Mouse (Mus musculus) limb, embryonic 12.5 days (tissue): ENCODE results near the gene Defb48. TPM values are rescaled to one million over a fixed set of nuclear protein-coding genes. Genes with fewer than 3 reads are reported as not detected.

Experiments used
- ATAC-seq: fragments of 200-750 bp; cut with Nextera tagmentation; 2 replicates; pipeline ENCODE4 v1.8.0; 2017; ENCODE audit warnings: low read depth, moderate TSS enrichment; ENCODE audit not compliant: insufficient number of reproducible peaks, insufficient read depth, low FRiP score, low TSS enrichment
- H3K27ac ChIP-seq: fragments of 300-500 bp; sonication (generic); 2 replicates; pipeline ENCODE4 v1.5.1; 2016; ENCODE audit warnings: mild to moderate bottlenecking, moderate library complexity
- H3K27me3 ChIP-seq: fragments of 300-500 bp; sonication (generic); 2 replicates; pipeline ENCODE4 v1.6.1; 2016; ENCODE audit warnings: mild to moderate bottlenecking, moderate library complexity
- H3K36me3 ChIP-seq: fragments of 300-500 bp; sonication (generic); 2 replicates; pipeline ENCODE4 v1.6.1; 2016; ENCODE audit warnings: mild to moderate bottlenecking, moderate library complexity
- H3K4me1 ChIP-seq: fragments of 300-500 bp; sonication (generic); replicated peaks from 2 replicates; pipeline ENCODE4 v1.6.1; 2016
- H3K4me2 ChIP-seq: fragments of 300-500 bp; sonication (generic); 2 replicates; pipeline ENCODE4 v1.6.1; 2016; ENCODE audit warnings: mild to moderate bottlenecking, moderate library complexity
- H3K4me3 ChIP-seq: fragments of 300-500 bp; sonication (generic); replicated peaks from 2 replicates; pipeline ENCODE4 v1.5.1; 2016; ENCODE audit warnings: mild to moderate bottlenecking
- H3K9ac ChIP-seq: fragments of 300-500 bp; sonication (generic); replicated peaks from 2 replicates; pipeline ENCODE4 v1.6.1; 2016; ENCODE audit warnings: mild to moderate bottlenecking, moderate library complexity
- H3K9me3 ChIP-seq: fragments of 300-500 bp; sonication (generic); 2 replicates; pipeline ENCODE4 v1.6.1; 2016; ENCODE audit warnings: mild to moderate bottlenecking, moderate library complexity
- WGBS: fragments of 180-500 bp; shearing (Covaris S2); methylation state at CpG from one replicate; pipeline ENCODE4 v1.1.7; 2016; 5-methylcytosine and 5-hydroxymethylcytosine counted together
- polyA plus RNA-seq: library from polyadenylated mRNA; unstranded; fragments of >200 nt; fragmentation: Nextera tagmentation; extraction: Ambion mirVana; gene quantifications from 2 replicates; pipeline ENCODE4 v1.2.1, GENCODE M21; 2016

Gene Defb48
- not detected in 2 replicates for polyA plus RNA-seq

DNA sequence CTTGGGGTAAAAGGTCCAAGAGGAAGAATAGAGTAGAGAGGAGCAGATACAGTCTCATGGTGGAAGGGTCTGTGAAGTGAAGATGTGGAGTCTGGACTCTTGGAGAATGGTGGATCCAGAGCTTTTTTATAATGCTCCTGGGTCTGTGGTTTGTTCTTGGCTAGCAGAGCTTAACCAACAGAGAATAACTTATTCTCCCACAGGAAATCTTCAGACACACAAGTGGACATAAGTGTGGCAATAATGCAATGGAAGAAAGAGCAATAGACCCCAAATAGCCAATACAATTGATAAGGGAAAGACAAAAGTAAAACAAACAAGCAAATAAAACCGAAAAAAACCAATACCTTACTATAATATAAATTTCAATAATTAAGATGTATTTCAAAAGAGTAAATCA, at the start of gene Defb48:
Defb48 (minus strand) TSS at position 101 of the 400 bp plus-strand sequence.
- Histone ChIP-seq H3K4me1 (no peaks in the 10 kb centered on the region), H3K4me3 (no peak within 1 kb of the TSS), H3K4me2 (no peak within 1 kb of the TSS), H3K9ac (no peak within 1 kb of the TSS), H3K9me3 (no peaks in the 10 kb centered on the region), H3K27me3 (no peaks in the 10 kb centered on the region), H3K36me3 (no peaks in the 10 kb centered on the region), H3K27ac (no peak within 1 kb of the TSS)
- ATAC-seq = no peak
- WGBS = 66% methylated on average over 1 of the region's 1 CpGs

DNA sequence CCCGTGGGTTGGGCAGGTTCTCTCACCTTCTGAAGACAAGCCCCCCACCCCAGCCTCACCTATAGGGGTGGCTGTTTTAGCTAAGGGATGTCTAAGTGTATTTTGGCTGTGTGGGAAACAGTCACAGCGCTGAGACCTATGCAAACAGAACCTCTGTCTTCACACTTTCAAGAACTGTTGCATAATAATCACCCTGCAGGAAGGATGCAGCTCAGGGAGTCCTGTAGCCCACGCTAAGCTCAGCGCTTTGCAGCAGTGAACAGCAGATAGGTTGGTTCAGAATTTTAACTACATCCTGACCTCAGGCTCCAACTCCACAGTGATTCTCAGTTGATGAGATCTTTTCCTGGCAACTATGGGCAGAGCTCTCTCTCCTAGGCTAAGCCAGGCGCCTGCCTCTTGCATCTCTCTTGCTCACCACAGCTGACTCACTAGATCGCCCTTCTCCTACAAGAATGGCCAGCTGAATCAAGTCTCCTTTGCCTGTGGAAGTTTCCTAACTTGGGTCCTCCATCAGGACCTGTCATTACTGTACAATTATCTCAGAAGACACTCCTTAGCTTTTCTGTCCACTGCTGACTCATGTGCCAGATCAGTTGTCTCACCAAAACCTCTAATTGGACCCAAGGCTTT, 36.3 kb upstream of the Defb48 start:
- Histone ChIP-seq H3K27me3 (no peaks in the 10 kb centered on the region), H3K4me1 (no peaks in the 10 kb centered on the region), H3K27ac (no peak overlapping the region), H3K4me3 (no peak overlapping the region), H3K9me3 (no peaks in the 10 kb centered on the region), H3K9ac (no peak overlapping the region), H3K36me3 (no peaks in the 10 kb centered on the region), H3K4me2 (no peak overlapping the region)
- no peak for ATAC-seq
- WGBS = 62% methylated on average over 6 of the region's 6 CpGs

DNA sequence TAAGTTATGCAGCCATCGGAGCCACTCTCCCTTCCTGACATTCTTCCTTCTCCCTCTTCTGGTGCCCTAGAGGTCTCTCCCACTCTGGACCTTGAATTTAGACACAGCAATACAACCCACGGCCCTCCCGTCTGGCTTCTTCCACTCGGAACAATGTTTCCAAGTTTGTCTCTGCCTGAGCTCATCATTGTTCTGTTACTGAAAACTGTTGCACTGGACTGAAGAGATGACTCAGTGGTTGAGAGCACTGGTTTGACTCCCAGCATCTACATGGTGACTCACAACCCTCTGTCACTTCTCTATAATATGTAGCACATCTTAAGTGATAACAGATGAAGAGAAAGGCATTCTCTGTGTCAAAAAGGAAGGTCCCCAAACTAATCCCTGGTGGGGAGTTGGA, 30.4 kb upstream of the Defb48 start:
- WGBS = 87% methylated on average over 4 of the region's 4 CpGs
- no peak overlapping the region for H3K9ac ChIP-seq
- no peaks in the 10 kb centered on the region for H3K27me3 ChIP-seq
- H3K27ac ChIP-seq = no peak overlapping the region
- no peaks in the 10 kb centered on the region for H3K36me3 ChIP-seq
- no peak for ATAC-seq
- no peaks in the 10 kb centered on the region for H3K9me3 ChIP-seq
- H3K4me3 ChIP-seq = no peak overlapping the region
- H3K4me1 ChIP-seq = no peaks in the 10 kb centered on the region
- H3K4me2 ChIP-seq = no peak overlapping the region

DNA sequence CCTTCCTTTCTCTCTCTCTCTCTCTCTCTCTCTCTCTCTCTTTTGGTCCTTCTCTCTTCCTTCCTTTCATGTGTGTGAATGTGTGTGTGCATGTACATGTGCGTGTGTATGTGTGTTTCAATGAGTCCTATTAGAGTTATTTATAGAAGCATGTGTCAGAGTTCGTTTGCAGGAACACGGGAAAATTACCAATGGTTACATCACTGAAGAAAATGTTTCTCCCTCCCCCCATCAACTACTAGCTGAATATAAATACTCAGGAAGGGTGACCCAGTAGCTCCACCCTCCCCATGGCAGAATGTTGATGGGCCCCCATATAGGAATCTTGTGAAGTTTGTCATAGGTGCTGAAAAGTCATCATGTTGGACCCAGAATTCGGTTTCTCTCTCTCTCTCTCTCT, 28.8 kb upstream of the Defb48 start:
- Histone ChIP-seq H3K4me2 (no peak overlapping the region), H3K4me1 (no peaks in the 10 kb centered on the region), H3K9me3 (no peaks in the 10 kb centered on the region), H3K27me3 (no peaks in the 10 kb centered on the region), H3K27ac (no peak overlapping the region), H3K9ac (no peak overlapping the region), H3K4me3 (no peak overlapping the region), H3K36me3 (no peaks in the 10 kb centered on the region)
- no peak for ATAC-seq
- WGBS = 88% methylated on average over 4 of the region's 4 CpGs

DNA sequence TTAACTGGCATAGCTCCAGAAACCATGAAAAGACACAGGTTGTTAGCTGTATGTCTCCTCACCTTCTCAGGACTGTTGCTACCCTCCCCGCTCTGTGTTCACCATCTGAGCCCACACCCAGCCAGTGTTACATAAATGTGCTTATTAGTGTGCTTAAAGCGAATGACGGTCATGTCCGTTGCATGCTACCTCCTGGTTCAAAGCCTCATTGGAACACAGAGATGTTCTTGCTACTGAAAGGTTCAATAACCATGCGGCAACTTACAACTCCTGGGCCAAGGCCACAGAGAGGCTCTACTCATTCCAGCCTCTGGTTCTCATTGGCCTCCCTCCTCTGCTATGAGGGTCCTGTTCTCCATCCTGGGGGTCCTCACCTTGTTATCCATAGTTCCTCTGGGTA, 27.2 kb upstream of the Defb48 start, which contains the start of gene Defb43:
Defb43 (plus strand) TSS at position 301 of the 400 bp plus-strand sequence.
- H3K27ac ChIP-seq = no peak within 1 kb of the TSS
- no peak within 1 kb of the TSS for H3K9ac ChIP-seq
- H3K27me3 ChIP-seq = no peaks in the 10 kb centered on the region
- 93% methylated on average over 5 of the region's 5 CpGs for WGBS
- no peaks in the 10 kb centered on the region for H3K4me1 ChIP-seq
- H3K9me3 ChIP-seq = no peaks in the 10 kb centered on the region
- no peak for ATAC-seq
- no peaks in the 10 kb centered on the region for H3K36me3 ChIP-seq
- no peak within 1 kb of the TSS for H3K4me2 ChIP-seq
- no peak within 1 kb of the TSS for H3K4me3 ChIP-seq

DNA sequence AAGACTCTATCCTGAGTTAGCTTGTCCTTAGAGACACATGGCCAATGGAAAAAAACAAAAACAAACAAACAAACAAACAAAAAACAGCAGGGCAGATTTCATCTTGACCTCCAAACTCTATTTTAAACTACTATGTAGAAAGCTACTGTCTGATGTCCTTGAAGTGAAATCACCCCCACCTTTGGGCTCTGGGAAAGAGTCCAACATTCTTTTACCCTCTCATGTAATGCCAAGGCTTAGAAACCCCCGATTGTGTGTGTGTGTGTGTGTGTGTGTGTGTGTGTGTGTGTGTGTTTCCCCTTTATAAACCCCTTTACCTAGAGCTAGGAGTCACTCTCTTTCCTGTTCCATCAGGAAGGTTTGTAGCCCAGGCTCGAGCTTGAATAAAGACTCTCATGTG, 18.3 kb upstream of the Defb48 start:
- Histone ChIP-seq H3K27me3 (no peaks in the 10 kb centered on the region), H3K9ac (no peak overlapping the region), H3K9me3 (no peaks in the 10 kb centered on the region), H3K4me3 (no peak overlapping the region), H3K4me2 (no peak overlapping the region), H3K4me1 (no peaks in the 10 kb centered on the region), H3K27ac (no peak overlapping the region), H3K36me3 (no peaks in the 10 kb centered on the region)
- 58% methylated on average over 2 of the region's 2 CpGs for WGBS
- no peak for ATAC-seq

DNA sequence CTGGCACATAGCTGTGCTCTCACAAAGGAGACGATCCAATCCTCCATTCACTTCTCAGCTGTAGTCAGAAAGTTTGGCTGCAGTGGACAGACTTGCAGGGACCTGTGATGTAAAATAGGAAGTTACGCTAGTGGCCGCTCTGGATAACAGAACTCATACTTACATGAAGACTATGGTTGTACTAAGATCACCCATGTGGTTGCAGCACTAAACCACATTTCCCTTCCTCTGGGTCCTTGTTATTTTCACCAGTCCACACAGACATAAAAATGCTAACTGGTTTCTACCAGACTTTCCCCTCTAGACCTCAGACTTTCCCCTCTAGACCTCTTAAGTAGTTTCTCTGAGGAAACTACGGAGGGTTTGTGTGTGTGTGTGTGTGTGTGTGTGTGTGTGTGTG, 14.7 kb upstream of the Defb48 start:
- no peak overlapping the region for H3K27ac ChIP-seq
- no peak overlapping the region for H3K4me3 ChIP-seq
- no peak overlapping the region for H3K9ac ChIP-seq
- H3K36me3 ChIP-seq = no peaks in the 10 kb centered on the region
- no peak for ATAC-seq
- no peak overlapping the region for H3K4me2 ChIP-seq
- H3K9me3 ChIP-seq = no peaks in the 10 kb centered on the region
- 84% methylated on average over 4 of the region's 4 CpGs for WGBS
- H3K27me3 ChIP-seq = no peaks in the 10 kb centered on the region
- no peaks in the 10 kb centered on the region for H3K4me1 ChIP-seq

DNA sequence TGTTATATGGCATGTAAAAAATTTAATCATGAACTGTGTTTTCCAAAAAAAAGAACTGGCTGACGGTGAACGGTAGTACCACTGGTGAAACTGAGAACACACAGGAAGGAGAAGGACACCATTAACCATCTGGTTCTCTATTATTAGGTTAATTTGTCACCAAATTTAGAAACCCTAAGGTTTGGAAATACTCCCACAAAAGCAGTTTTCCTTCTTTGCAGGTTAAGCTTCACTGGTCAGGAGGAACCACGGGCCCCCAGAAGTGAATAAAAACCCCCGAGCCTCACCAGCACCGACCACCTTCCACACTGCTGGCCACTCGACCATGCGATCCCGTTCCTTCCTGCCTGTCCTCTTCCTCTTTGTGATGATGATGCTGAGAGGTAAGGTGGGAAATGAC, 13.5 kb upstream of the Defb48 start, which contains the start of gene Defb47:
Defb47 (plus strand) TSS at position 301 of the 400 bp plus-strand sequence.
- H3K4me1 ChIP-seq = no peaks in the 10 kb centered on the region
- no peak for ATAC-seq
- no peak within 1 kb of the TSS for H3K4me3 ChIP-seq
- 88% methylated on average over 8 of the region's 8 CpGs for WGBS
- H3K36me3 ChIP-seq = no peaks in the 10 kb centered on the region
- no peaks in the 10 kb centered on the region for H3K27me3 ChIP-seq
- no peak within 1 kb of the TSS for H3K4me2 ChIP-seq
- H3K27ac ChIP-seq = no peak within 1 kb of the TSS
- H3K9me3 ChIP-seq = no peaks in the 10 kb centered on the region
- no peak within 1 kb of the TSS for H3K9ac ChIP-seq

DNA sequence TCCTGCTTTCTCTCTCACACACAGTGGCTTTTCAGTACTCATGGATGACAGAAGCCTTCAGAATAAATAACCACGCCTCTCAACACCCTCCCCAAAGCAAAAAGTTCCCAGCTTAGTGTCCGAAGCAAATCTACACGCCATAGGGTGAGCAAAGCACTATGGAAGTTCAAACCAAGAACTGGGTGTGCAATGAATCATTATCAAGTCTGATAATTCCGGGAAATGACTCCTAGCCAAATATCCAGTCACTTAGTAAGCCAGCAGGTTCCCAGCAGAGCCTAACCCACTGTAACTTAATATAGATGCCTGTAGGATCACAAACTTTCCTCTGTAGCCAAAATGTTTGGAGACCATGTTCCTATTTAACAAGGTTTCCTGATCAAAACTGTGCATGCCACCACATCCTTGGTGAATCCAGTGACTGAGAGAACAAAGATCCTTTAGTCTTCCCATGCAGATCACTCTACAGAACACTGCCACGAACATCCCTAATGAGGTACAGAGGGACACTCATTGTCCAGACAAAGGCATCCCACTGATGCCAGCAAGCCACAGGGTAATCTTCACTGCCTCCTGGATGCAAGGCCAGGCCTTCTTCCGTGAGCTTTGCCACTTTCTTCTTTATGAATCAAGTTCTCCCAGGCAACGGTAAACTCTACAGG, 7.7 kb upstream of the Defb48 start:
- H3K9me3 ChIP-seq = no peaks in the 10 kb centered on the region
- no peak overlapping the region for H3K27ac ChIP-seq
- H3K9ac ChIP-seq = no peak overlapping the region
- WGBS = 86% methylated on average over 7 of the region's 7 CpGs
- H3K27me3 ChIP-seq = no peaks in the 10 kb centered on the region
- no peak overlapping the region for H3K4me2 ChIP-seq
- no peak overlapping the region for H3K4me3 ChIP-seq
- H3K36me3 ChIP-seq = no peaks in the 10 kb centered on the region
- no peak for ATAC-seq
- H3K4me1 ChIP-seq = no peaks in the 10 kb centered on the region

DNA sequence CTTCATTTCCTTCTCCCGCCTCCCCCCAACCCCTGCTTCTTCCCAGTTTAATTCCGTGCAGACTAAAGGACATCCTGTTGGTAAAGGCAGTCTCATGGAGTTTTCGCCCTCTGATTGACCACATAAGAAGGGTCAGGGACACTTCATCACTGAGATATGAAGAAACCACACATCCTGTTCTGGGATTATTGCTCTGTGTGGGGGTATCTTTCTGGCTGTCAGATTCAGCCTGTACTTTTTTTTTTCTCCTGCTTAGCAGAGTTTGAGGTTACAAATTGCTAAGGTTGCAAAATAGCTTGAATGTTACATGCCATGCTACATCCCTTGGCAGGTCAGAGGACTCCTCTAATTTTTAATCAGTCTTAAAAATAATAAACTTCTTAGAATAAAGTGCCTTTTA, 7.0 kb upstream of the Defb48 start:
- no peak for ATAC-seq
- Histone ChIP-seq H3K27me3 (no peaks in the 10 kb centered on the region), H3K4me3 (no peak overlapping the region), H3K36me3 (no peaks in the 10 kb centered on the region), H3K4me2 (no peak overlapping the region), H3K4me1 (no peaks in the 10 kb centered on the region), H3K27ac (no peak overlapping the region), H3K9me3 (no peaks in the 10 kb centered on the region), H3K9ac (no peak overlapping the region)
- WGBS = 81% methylated on average over 3 of the region's 3 CpGs

DNA sequence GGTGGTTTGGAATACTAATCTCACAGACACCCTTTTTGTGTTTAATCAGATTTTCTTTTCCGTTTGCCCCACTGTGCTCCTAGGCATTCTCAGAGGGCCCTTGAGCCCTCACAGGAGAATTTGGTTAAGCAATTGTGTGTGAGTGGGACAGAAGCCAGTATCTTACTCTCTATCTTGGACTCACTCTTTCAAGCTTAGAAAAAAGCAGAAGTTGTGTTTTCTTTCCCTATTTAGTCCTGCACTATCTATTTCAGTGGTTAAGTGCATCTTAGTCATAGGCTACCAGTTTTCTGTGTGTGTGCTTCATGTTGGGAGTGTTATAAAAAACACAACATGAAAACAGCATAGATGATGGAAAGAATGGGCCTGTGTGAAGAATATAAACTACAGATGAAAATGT, 4.5 kb downstream of the Defb48 start:
- H3K4me2 ChIP-seq = no peak overlapping the region

DNA sequence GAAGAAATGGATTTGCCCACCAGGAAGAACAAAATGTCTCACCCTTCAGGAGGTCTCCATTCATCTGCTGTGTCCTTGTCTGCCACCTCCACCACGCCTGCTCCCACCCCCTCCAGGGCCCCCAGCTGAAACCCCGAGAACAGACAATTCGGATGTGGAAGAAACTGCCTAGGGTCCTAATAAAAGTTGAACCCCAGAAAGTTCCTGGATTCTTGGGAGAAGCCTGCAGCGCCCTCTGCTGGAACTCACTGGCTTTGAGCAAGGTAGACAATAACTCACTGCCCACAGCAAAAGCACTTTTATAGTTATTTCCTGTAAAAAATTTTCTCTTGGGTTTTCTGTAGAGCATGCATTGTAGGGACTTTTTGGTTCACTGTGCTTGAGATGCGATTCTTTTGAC, 9.3 kb downstream of the Defb48 start:
- 9% methylated on average over 5 of the region's 5 CpGs for WGBS
- H3K36me3 ChIP-seq = no peaks in the 10 kb centered on the region

More for the DNA sequence above, 4.5 kb downstream of the Defb48 start:
- WGBS = 81% methylated on average over 1 of the region's 1 CpGs
- H3K4me1 ChIP-seq = no peaks in the 10 kb centered on the region
- H3K9me3 ChIP-seq = no peaks in the 10 kb centered on the region
- no peaks in the 10 kb centered on the region for H3K27me3 ChIP-seq
- no peak overlapping the region for H3K27ac ChIP-seq
- no peak for ATAC-seq
- H3K36me3 ChIP-seq = no peaks in the 10 kb centered on the region
- H3K4me3 ChIP-seq = no peak overlapping the region
- H3K9ac ChIP-seq = no peak overlapping the region

More for the DNA sequence above, 9.3 kb downstream of the Defb48 start:
- no peak overlapping the region for H3K4me2 ChIP-seq
- no peak for ATAC-seq
- H3K27ac ChIP-seq = no peak overlapping the region
- H3K4me1 ChIP-seq = no peaks in the 10 kb centered on the region; the same call in 1 of the 2 replicates
- H3K9me3 ChIP-seq = no peaks in the 10 kb centered on the region
- H3K27me3 ChIP-seq = no peaks in the 10 kb centered on the region
- H3K4me3 ChIP-seq = no peak overlapping the region
- no peak overlapping the region for H3K9ac ChIP-seq
